Mouse (Mus musculus): ENCODE measurements around the gene Gm8251.

GRCm38 (mm10) chr1:44057805-44058204 is 3.9 kb downstream of the Gm8251 start:
- TF ChIP-seq CTCF (IDR thresholded peaks at IDR 0.05; ENCODE audit: low read depth) (no peak), EP300 (IDR thresholded peaks at IDR 0.05; ENCODE audit: low read depth) (no peak)

Measured in liver, embryonic 14.5 days (tissue).